In the genomic region with DNA sequence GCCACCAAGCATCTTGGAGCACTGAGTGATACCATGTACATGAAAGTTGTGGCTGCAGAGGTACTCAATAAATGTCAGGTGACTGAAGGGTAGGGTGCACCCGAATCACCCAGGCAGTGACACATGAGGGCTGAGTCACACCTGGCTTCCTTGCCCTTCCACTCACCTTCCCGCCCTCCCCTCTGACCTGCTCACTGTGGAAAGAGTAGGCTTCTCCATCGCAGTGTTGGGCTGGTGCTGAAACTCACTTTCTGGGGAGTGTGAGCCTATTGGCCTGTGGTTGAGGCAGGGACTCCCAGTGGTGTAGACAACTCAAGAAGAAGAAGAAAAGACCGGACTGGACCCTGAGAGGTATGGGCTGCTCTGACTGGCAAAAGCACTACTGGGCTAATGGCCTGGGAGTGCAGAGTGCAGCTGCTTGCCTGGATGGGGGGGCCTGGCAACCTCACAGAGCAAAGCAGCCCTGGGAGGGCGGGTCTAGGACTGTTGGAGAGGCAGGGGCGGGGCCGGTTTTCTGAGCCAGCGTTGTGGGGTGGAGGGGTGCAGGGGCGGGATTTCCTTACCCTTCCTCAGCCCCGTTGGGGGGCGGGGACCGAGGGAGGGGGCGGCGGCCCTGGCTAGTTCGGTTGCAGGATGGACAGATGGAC, we compare ENCODE assay signal across 9 mouse cellular contexts. TPM values are rescaled to one million over a fixed set of nuclear protein-coding genes. Genes with fewer than 3 reads are reported as not detected.
A peak's percentile ranks its signal among the peaks of the same experiment; 100 is the strongest.
DNase-seq lines count a peak whose midpoint lies in the region; ATAC-seq and TF ChIP-seq lines count a peak whose summit lies in the region.
"Had no signal": no experiment of that assay in that cellular context is flagged by ENCODE, and none has a peak within 500 bp of the region (broad histone marks: within the 10 kb centered on the region; RNA-seq: fewer than 3 reads in every experiment).

No protein-coding gene starts in this region.

- H3K4me2 ChIP-seq in intestine, embryonic 16.5 days (ENCODE audit: low read depth, low read length), result peak overlapping the region; percentile 41
- H3K4me2 ChIP-seq: neural tube, embryonic 13.5 days had no signal

- H3K4me1 ChIP-seq in intestine, embryonic 16.5 days (ENCODE audit: control insufficient read depth, insufficient read depth, low read length), result peaks cover 39% of the 10 kb centered on the region
- H3K4me1 ChIP-seq in cerebellum, adult 2 months (ENCODE audit: control insufficient read depth, insufficient read depth, low read length), result no peaks in the 10 kb centered on the region

- TF ChIP-seq POLR2A in cerebellum, adult 2 months (IDR thresholded peaks at IDR 0.05; ENCODE audit: borderline replicate concordance, insufficient read depth, low read length), result no peak

- no peaks in the 10 kb centered on the region for H3K9me3 ChIP-seq in intestine, embryonic 16.5 days (ENCODE audit: control insufficient read depth, low read length)
- H3K9me3 ChIP-seq: neural tube, embryonic 13.5 days had no signal

- 27% methylated on average over 14 of the region's 15 CpGs for WGBS in intestine, embryonic 16.5 days
- WGBS in cerebellum, adult 2 months, result 17% methylated on average over 15 of the region's 15 CpGs

- TF ChIP-seq CTCF in cerebellum, adult 2 months (IDR thresholded peaks at IDR 0.05; ENCODE audit: borderline replicate concordance, insufficient read depth, low read depth, low read length), result no peak

- H3K9ac ChIP-seq in intestine, embryonic 16.5 days (ENCODE audit: low read depth, low read length), result peak overlapping the region; percentile 38; the same call in 1 of the 2 replicates
- H3K9ac ChIP-seq: neural tube, embryonic 13.5 days had no signal

- no peaks in the 10 kb centered on the region for H3K27me3 ChIP-seq in intestine, embryonic 16.5 days (replicated peaks; ENCODE audit: control insufficient read depth, insufficient read depth, low read length)
- H3K27me3 ChIP-seq in cerebellum, adult 2 months (ENCODE audit: control insufficient read depth, insufficient read depth, low read length), result no peaks in the 10 kb centered on the region
- H3K27me3 ChIP-seq: neural tube, embryonic 13.5 days had no signal

- H3K36me3 ChIP-seq in intestine, embryonic 16.5 days (ENCODE audit: control insufficient read depth, insufficient read depth, low read length), result no peaks in the 10 kb centered on the region
- H3K36me3 ChIP-seq: neural tube, embryonic 13.5 days had no signal

- DNase-seq in cerebellum, postnatal 10 days, result peak; percentile 70 to 78
- DNase-seq in cerebellum, adult 18-20 months, result no peak
- DNase-seq in 3T3-L1 (ENCODE audit: low read depth, low spot score), result peak; percentile 24
- DNase-seq in gastrocnemius, adult 8-10 months (ENCODE audit: low spot score in 2 of 2), result peak; percentile 51 to 64
- DNase-seq in lung, postnatal 36 days, result peak; percentile 70
- DNase-seq in c-Kit-positive CD71-positive TER-119-positive erythroid progenitor cells, embryonic 14.5 days (ENCODE audit: low spot score), result no peak
- DNase-seq in cerebellum, adult 2 months, result no peak

- ATAC-seq in intestine, embryonic 16.5 days, result no peak

- H3K4me3 ChIP-seq in intestine, embryonic 16.5 days (ENCODE audit: low read length), result peak overlapping the region; percentile 18; the same call in 1 of the 2 replicates
- H3K4me3 ChIP-seq in cerebellum, adult 2 months (replicated peaks; ENCODE audit: insufficient read depth, low read depth, low read length), result no peak overlapping the region
- H3K4me3 ChIP-seq: neural tube, embryonic 13.5 days had no signal

- H3K27ac ChIP-seq in intestine, embryonic 16.5 days (ENCODE audit: low read length), result no peak overlapping the region
- no peak overlapping the region for H3K27ac ChIP-seq in cerebellum, adult 2 months (ENCODE audit: insufficient read depth, low read length)
- H3K27ac ChIP-seq: neural tube, embryonic 13.5 days had no signal

RNA-seq across cellular contexts. Expression of gene Ucn2, which starts 2.0 kb away (rescaled TPM):
- total RNA-seq in gastrocnemius, adult 8-10 months (2022), result 1 to 10 TPM in 1 of 4 experiments, under 1 TPM in 2, not detected in 1; 0.27 to 1.2 (median 0.51) TPM
- polyA plus RNA-seq in intestine, embryonic 16.5 days (2015; fragmentation: Nextera tagmentation; extraction: Ambion mirVana), result not detected in 2 replicates
- polyA plus RNA-seq in cerebellum, adult 2 months (2012; rRNA removed), result 0.47 and 0.48 TPM in 2 replicates
- polyA plus RNA-seq: neural tube, embryonic 13.5 days had no signal

RNA-seq across cellular contexts. Expression of gene Pfkfb4, which starts 3.8 kb away (rescaled TPM):
- total RNA-seq in gastrocnemius, adult 8-10 months (2022), result 10 to 100 TPM; 21.5 to 37.8 (median 35.0) TPM
- polyA plus RNA-seq in intestine, embryonic 16.5 days (2015; fragmentation: Nextera tagmentation; extraction: Ambion mirVana), result 15.1 and 21.7 TPM in 2 replicates
- polyA plus RNA-seq in cerebellum, adult 2 months (2012; rRNA removed), result 17.5 and 20.1 TPM in 2 replicates

RNA-seq across cellular contexts. Expression of gene Col7a1, which starts 34.4 kb away (rescaled TPM):
- 1 to 10 TPM; 1.2 to 3.1 (median 2.2) TPM for total RNA-seq in gastrocnemius, adult 8-10 months (2022)
- 0.99 and 1.2 TPM in 2 replicates for polyA plus RNA-seq in intestine, embryonic 16.5 days (2015; fragmentation: Nextera tagmentation; extraction: Ambion mirVana)
- 11.3 and 14.1 TPM in 2 replicates for polyA plus RNA-seq in cerebellum, adult 2 months (2012; rRNA removed)

RNA-seq across cellular contexts. Expression of gene Shisa5, which starts 50.5 kb away (rescaled TPM):
- total RNA-seq in gastrocnemius, adult 8-10 months (2022), result 10 to 100 TPM in 2 of 4 experiments, 1 to 10 TPM in 2; 7.0 to 11.8 (median 9.1) TPM
- polyA plus RNA-seq in intestine, embryonic 16.5 days (2015; fragmentation: Nextera tagmentation; extraction: Ambion mirVana), result 162 and 184 TPM in 2 replicates
- 75.0 and 79.8 TPM in 2 replicates for polyA plus RNA-seq in cerebellum, adult 2 months (2012; rRNA removed)

RNA-seq across cellular contexts. Expression of gene Uqcrc1, which starts 51.4 kb away (rescaled TPM):
- 100 to 1,000 TPM; 799 to 932 (median 902) TPM for total RNA-seq in gastrocnemius, adult 8-10 months (2022)
- 730 and 748 TPM in 2 replicates for polyA plus RNA-seq in intestine, embryonic 16.5 days (2015; fragmentation: Nextera tagmentation; extraction: Ambion mirVana)
- polyA plus RNA-seq in cerebellum, adult 2 months (2012; rRNA removed), result 672 and 690 TPM in 2 replicates

Comparison
In these comparisons a context has a peak if more than half of its experiments do, and no peak if none do; other contexts are left out.
1. DNase-seq: peak in cerebellum, postnatal 10 days (2 of 2), 3T3-L1 (single experiment), gastrocnemius, adult 8-10 months (2 of 2) and lung, postnatal 36 days (single experiment); none in cerebellum, adult 18-20 months (0 of 2), c-Kit-positive CD71-positive TER-119-positive erythroid progenitor cells, embryonic 14.5 days (single experiment) and cerebellum, adult 2 months (0 of 2).